Mouse (Mus musculus) bone marrow, adult 2 months (tissue): ENCODE data around the gene Wdr38. TPM values are rescaled to one million over a fixed set of nuclear protein-coding genes. Genes with fewer than 3 reads are reported as not detected.
"Not testable (repeated sequence)": the region's sequence is repeated elsewhere in the genome, so short reads cannot be mapped to it uniquely, and the experiment has no call there.

Source experiments
- H3K27ac ChIP-seq: fragments of 200-500 bp; 2 replicates; pipeline ENCODE4 v1.5.1; 2012; ENCODE audit warnings: low read depth, mild to moderate bottlenecking, control low read depth, inconsistent platforms, low read length; ENCODE audit not compliant: control insufficient read depth, poor library complexity, insufficient read depth
- H3K4me1 ChIP-seq: fragments of 200-500 bp; 2 replicates; pipeline ENCODE4 v1.6.1; 2011; ENCODE audit warnings: low read length; ENCODE audit not compliant: control insufficient read depth, insufficient read depth
- H3K4me3 ChIP-seq: fragments of 200-500 bp; replicated peaks from 2 replicates; pipeline ENCODE3; 2011; ENCODE audit warnings: mild to moderate bottlenecking, low read depth, low read length, control low read depth; ENCODE audit not compliant: control insufficient read depth
- CTCF ChIP-seq: fragments of 200-500 bp; IDR thresholded peaks from 2 replicates; pipeline ENCODE4 v1.5.1; 2011; ENCODE audit warnings: low read length, control low read depth; ENCODE audit not compliant: control insufficient read depth, insufficient read depth
- POLR2A ChIP-seq: fragments of 200-500 bp; IDR thresholded peaks from 2 replicates; pipeline ENCODE4 v1.6.1; 2011; ENCODE audit warnings: low read depth, mild to moderate bottlenecking, control low read depth, low read length, borderline replicate concordance; ENCODE audit not compliant: control insufficient read depth
- WGBS: fragments of 180-500 bp; shearing (Covaris S2); methylation state at CpG from one replicate; pipeline ENCODE4 v1.1.7; 2018; 5-methylcytosine and 5-hydroxymethylcytosine counted together
- polyA plus RNA-seq: library from polyadenylated mRNA; stranded (reverse); fragments of >200 nt; gene quantifications from 2 replicates; pipeline ENCODE4 v1.2.4, GENCODE M21; 2011; ENCODE audit warnings: low replicate concordance; ENCODE audit not compliant: missing spikeins, insufficient read depth, insufficient read length

Gene Wdr38
- polyA plus RNA-seq, 1 experiment = 2.0 TPM

DNA sequence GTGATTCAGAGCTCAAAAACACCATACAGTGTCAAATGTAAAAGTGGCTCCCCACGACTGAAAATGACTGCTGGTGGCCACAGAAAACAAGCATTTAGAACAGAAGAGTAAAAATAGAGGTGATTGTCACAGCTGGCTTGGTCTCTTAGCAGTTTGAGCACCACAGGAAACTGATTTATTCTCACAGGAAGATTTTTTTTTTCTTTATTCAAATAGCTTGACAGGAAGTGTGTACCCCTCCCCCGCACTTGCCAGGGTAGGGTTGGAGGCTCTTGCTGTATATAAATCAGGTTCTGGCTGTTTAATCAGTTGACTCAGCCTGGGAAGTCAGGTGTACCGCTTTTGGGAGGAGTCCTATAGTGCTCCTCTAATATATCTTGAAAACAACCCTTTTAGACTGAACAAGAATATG lies 11.7 kb downstream of the Wdr38 start:
- peaks cover 5% of the 10 kb centered on the region for H3K4me1 ChIP-seq
- 2% methylated on average over 3 of the region's 3 CpGs for WGBS
- H3K4me3 ChIP-seq = peak overlapping the region; percentile 88
- TF ChIP-seq CTCF (no peak), POLR2A (no peak)
- H3K27ac ChIP-seq = peak overlapping the region; percentile 96

DNA sequence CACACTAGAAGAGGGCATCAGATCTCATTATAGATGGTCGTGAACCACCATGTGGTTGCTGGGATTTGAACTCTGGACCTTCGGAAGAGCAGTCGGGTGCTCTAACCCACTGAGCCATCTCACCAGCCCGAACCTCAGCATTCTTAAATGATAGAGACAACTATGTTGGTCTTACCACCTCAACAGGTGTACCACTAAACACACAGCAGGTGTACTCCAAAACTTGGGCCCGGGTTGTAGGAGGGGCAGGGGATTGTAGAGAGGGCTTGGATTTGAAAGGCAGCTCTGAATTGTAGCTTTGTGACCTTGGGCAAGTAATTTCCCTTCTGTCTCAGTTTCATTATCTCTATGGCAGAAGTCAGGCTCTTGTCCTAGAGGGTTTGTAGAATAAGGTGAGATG lies 12.9 kb downstream of the Wdr38 start:
- H3K4me3 ChIP-seq, H3K27ac ChIP-seq, H3K4me1 ChIP-seq: not testable (repeated sequence)
- 87% methylated on average over 5 of the region's 5 CpGs for WGBS

DNA sequence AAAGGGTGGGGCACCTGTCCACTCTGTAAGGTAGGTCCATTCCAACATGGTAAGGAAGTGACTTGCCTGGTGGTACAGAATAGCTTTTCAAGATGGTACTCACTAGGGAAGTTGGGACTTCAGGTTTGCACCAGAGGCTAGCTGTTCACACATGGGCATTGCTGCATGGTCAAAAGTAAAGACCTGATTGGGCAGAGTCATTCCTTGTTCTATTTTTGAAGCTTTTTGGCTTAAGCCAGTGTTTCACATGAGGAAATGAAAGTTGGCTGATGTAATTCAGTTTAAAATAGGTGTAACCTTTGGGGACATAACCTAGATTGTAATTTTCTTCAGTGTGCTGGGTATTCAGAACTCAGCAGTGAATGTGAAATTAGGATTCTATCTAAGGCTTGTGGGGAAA lies 14.0 kb downstream of the Wdr38 start:
- H3K4me3 ChIP-seq = no peak overlapping the region
- peaks cover 5% of the 10 kb centered on the region for H3K4me1 ChIP-seq
- H3K27ac ChIP-seq = peak overlapping the region; percentile 48; the same call in 1 of the 2 replicates
- TF ChIP-seq CTCF = no peak
- TF ChIP-seq POLR2A = no peak

DNA sequence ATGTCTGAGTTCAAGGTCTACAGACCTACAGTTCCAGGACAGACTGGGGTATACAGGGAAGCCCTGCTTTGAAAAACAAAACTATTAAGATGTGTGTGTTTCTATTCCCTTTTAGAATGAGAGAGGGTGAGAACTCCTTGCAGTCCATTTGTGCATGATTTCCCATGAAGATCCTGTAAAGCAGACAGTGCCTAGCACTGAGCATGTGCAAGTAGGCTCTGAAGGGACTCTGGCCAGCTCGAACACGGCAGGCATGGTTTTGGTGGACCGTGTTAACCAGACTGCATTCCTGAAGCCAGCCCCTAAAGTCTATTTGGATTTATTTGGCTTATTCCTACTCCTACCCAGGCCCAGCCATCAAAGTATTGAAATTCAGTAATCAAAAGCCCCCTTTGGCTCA lies 14.7 kb downstream of the Wdr38 start:
- Histone ChIP-seq H3K4me3 (no peak overlapping the region), H3K27ac (peak overlapping the region; percentile 33; the same call in 1 of the 2 replicates), H3K4me1 (peaks cover 5% of the 10 kb centered on the region)
- 77% methylated on average over 3 of the region's 3 CpGs for WGBS
- no peak for TF ChIP-seq CTCF
- TF ChIP-seq POLR2A = no peak

DNA sequence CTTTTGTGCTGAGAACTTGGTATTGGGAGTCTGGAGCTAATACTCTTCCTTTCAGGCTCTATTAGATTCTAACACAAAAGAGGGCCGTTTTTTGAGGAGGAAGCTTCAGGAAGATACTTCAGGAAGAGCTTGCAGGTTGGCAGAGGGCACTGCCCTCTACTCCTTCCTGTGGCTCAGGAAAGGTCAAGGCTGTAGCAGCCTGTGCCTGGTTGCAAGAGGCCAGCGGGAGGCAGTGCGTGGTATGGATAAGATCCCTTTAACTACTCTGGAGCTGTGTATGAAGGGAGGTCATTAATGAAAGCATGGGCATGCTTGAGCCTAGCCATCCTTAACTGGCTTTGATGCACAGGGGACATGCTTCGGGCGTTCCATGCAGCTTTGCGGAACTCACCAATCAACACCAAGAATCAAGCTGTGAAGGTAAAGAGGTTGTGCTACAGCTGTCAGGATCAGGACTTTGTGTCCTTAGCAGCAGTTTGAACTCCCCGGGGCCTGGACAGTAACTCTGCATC lies 15.5 kb downstream of the Wdr38 start:
- WGBS = 80% methylated on average over 7 of the region's 7 CpGs
- H3K4me1 ChIP-seq = peaks cover 5% of the 10 kb centered on the region
- no peak overlapping the region for H3K4me3 ChIP-seq
- 0 out of 2 replicates have a peak overlapping the region, but pooled peaks have one; percentile 19 for H3K27ac ChIP-seq
- TF ChIP-seq CTCF (no peak), POLR2A (no peak)

DNA sequence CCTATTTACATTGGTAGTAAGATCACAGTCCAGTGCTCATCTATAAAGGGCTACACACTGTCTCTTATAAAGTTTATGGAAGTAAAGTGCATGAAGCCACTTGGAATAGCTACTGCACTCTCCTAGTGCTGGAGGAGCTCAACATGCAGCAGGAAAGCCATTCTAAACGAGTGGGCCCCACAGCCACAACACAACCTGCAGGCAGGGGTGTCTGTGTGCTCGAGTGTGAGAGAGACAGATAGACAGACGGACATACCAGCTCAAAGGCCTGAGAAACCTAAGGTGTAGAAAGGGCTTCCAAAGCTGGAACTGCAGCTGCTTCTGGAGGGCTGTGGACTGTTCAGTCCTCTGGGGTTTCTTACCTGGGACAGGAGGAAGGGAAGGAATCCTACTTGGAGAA lies 19.3 kb downstream of the Wdr38 start:
- 69% methylated on average over 3 of the region's 3 CpGs for WGBS
- TF ChIP-seq CTCF (no peak), POLR2A (no peak)
- Histone ChIP-seq H3K4me1 (peaks cover 1% of the 10 kb centered on the region), H3K27ac (no peak overlapping the region), H3K4me3 (no peak overlapping the region)

DNA sequence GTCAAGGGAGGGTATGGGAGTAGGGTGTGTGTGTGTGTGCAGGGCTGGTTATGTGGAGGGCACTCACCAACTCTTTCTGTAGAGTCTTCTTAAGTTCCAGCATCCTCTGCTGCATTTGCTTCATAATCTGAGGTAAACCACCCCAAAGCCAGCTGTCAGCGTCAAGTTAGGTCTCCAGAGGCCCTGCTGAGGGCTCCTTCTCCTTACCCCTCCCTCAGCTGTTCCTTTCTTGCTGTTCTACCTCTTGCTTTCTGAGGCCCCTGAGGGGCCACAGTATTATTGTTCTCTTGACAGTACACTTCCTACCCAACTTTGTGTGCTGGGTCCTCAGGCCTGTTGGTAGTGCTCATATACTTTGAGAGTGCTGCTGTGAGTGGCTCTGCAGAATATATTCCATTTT lies 22.7 kb downstream of the Wdr38 start:
- Histone ChIP-seq H3K4me1 (no peaks in the 10 kb centered on the region; the same call in 1 of the 2 replicates), H3K4me3 (no peak overlapping the region), H3K27ac (no peak overlapping the region)
- WGBS = 82% methylated on average over 1 of the region's 1 CpGs
- TF ChIP-seq CTCF = no peak
- no peak for TF ChIP-seq POLR2A

DNA sequence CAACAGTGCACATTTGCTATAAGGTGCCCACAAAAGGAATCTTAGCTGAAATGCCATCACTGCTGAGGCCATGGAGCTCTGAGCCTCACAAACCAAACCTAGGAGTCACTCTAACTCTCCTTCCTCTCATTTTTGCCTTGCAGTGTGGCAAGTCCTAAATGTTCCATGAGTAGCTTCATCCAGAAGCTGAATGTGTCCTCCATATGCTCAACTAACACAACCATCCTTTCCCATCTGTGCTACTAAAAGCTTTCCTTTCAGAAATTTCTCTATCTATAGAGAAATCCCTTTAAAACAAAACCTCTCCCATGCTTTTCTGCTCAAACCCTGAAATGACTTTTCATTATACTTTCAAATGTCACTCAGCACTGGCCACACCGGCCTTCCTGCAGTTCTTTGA lies 34.3 kb downstream of the Wdr38 start:
- Histone ChIP-seq H3K27ac (no peak overlapping the region), H3K4me3 (no peak overlapping the region), H3K4me1 (no peaks in the 10 kb centered on the region)
- TF ChIP-seq POLR2A (no peak), CTCF (no peak)
- 93% methylated on average over 1 of the region's 1 CpGs for WGBS

DNA sequence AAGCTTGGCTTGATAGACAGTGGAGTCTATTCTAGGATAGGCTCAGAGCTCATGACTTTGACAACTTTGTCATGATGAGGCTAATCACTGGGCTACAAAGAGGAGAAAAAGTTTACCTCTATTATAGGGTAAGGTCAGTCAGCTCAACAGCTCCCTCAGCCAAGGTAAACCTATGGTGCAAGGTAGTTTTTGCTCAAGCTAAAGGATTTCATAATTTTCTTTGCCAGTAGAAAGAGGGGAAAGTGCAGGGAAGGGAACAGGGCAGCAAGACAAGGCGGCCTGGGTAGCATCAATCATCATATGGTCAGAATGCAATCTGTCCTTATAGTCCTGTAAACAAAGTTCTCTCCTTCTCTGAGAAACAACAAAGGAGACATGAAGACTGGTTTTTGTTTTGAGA lies 42.9 kb downstream of the Wdr38 start:
- H3K27ac ChIP-seq = no peak overlapping the region
- H3K4me3 ChIP-seq = no peak overlapping the region
- no peak for TF ChIP-seq POLR2A
- no peak for TF ChIP-seq CTCF
- H3K4me1 ChIP-seq = no peaks in the 10 kb centered on the region
- WGBS = 90% methylated on average over 1 of the region's 1 CpGs
